ENCODE assay signal across 8 mouse cellular contexts in the genomic region with DNA sequence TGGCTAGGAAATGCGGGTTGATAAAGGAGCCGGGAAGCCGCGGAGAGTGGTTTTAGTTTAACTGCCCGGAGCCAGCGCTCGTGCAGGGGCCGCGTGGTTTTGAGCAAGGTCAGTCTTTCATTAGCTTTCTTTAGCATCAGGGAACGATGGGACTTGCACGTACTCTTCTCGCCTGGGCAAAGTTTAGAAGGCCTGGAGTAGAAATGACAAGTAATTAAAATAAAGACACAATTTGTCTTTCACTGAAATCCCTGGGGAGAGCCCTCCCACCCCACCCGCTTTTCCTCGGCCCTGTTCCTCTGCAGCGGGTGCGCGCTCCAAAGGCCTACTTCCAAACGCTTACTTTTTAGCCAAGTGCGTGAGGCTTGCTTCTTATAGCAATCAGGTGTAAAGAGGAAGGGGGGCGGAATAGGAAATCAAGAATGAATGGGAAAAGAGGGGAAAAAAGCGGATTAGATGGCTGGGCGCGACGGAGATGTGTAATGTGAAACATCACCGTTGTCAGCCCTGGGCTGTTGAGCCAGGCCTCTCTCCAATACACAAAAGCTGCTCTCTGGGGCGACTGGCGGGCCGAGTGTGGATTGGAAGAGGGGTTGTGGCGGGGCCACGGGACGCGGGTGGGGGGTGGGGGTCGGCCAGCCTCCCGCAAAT. TPM values are rescaled to one million over a fixed set of nuclear protein-coding genes. Genes with fewer than 3 reads are reported as not detected.
DNase-seq lines count a peak whose midpoint lies in the region; ATAC-seq and TF ChIP-seq lines count a peak whose summit lies in the region.

No protein-coding gene starts in this region.

- H3K4me2 ChIP-seq in forebrain, postnatal 0 days (ENCODE audit: low read depth) = no peak overlapping the region
- H3K4me2 ChIP-seq in forebrain, embryonic 16.5 days (ENCODE audit: low read length) = no peak overlapping the region
- peak overlapping the region; percentile 83 for H3K4me2 ChIP-seq in embryonic facial prominence, embryonic 14.5 days (ENCODE audit: low read depth, low read length)

- H3K79me2 ChIP-seq in C2C12 (ENCODE audit: control insufficient read depth, insufficient read depth) = peaks cover 64% of the 10 kb centered on the region

- H3K27ac ChIP-seq in forebrain, postnatal 0 days (ENCODE audit: low read depth, low read length) = no peak overlapping the region
- no peak overlapping the region for H3K27ac ChIP-seq in forebrain, embryonic 16.5 days (ENCODE audit: low read length)
- H3K27ac ChIP-seq in embryonic facial prominence, embryonic 14.5 days (replicated peaks; ENCODE audit: low read depth, low read length) = peak overlapping the region; percentile 7; the same call in 1 of the 2 replicates

- ATAC-seq in forebrain, postnatal 0 days = no peak
- ATAC-seq in forebrain, embryonic 16.5 days = no peak
- ATAC-seq in embryonic facial prominence, embryonic 14.5 days (ENCODE audit: low read depth) = no peak

- peak overlapping the region; percentile 66 for H3ac ChIP-seq in C2C12 (ENCODE audit: control insufficient read depth, insufficient read length, low read depth)

- no peaks in the 10 kb centered on the region for H3K36me3 ChIP-seq in forebrain, postnatal 0 days (ENCODE audit: insufficient read depth)
- H3K36me3 ChIP-seq in forebrain, embryonic 16.5 days (ENCODE audit: control insufficient read depth, insufficient read depth) = no peaks in the 10 kb centered on the region
- H3K36me3 ChIP-seq in C2C12 (ENCODE audit: control insufficient read depth, insufficient read depth) = peaks cover 13% of the 10 kb centered on the region
- no peaks in the 10 kb centered on the region for H3K36me3 ChIP-seq in embryonic facial prominence, embryonic 14.5 days (ENCODE audit: control insufficient read depth, insufficient read depth, low read length)

- TF ChIP-seq CTCF in forebrain, postnatal 0 days (IDR thresholded peaks at IDR 0.05; ENCODE audit: low read depth) = no peak
- TF ChIP-seq CTCF in C2C12 (IDR thresholded peaks at IDR 0.05; ENCODE audit: control insufficient read depth, insufficient read depth, insufficient read length) = no peak

- H3K9me3 ChIP-seq in forebrain, postnatal 0 days (ENCODE audit: low read length) = no peaks in the 10 kb centered on the region
- H3K9me3 ChIP-seq in forebrain, embryonic 16.5 days (ENCODE audit: control insufficient read depth, low read length) = no peaks in the 10 kb centered on the region
- no peaks in the 10 kb centered on the region for H3K9me3 ChIP-seq in embryonic facial prominence, embryonic 14.5 days (ENCODE audit: control insufficient read depth, low read length)

- H3K4me1 ChIP-seq in forebrain, postnatal 0 days (ENCODE audit: insufficient read depth) = peaks cover 3% of the 10 kb centered on the region; the same call in 1 of the 2 replicates
- peaks cover 16% of the 10 kb centered on the region for H3K4me1 ChIP-seq in forebrain, embryonic 16.5 days (replicated peaks; ENCODE audit: control insufficient read depth, insufficient read depth, low read length)
- 0 out of 2 replicates have a peak, but pooled peaks cover 4% of the 10 kb centered on the region for H3K4me1 ChIP-seq in embryonic facial prominence, embryonic 14.5 days (ENCODE audit: control insufficient read depth, insufficient read depth, low read length)

- no peak overlapping the region for H3K4me3 ChIP-seq in forebrain, postnatal 0 days (ENCODE audit: low read depth, low read length)
- no peak overlapping the region for H3K4me3 ChIP-seq in forebrain, embryonic 16.5 days (replicated peaks; ENCODE audit: low read length)
- peak overlapping the region; percentile 53 for H3K4me3 ChIP-seq in C2C12 (ENCODE audit: insufficient read depth, poor library complexity, severe bottlenecking)
- peak overlapping the region; percentile 51 for H3K4me3 ChIP-seq in embryonic facial prominence, embryonic 14.5 days (ENCODE audit: low read depth, low read length)

- H3K27me3 ChIP-seq in forebrain, postnatal 0 days (ENCODE audit: insufficient read depth, low read length) = peaks cover 73% of the 10 kb centered on the region
- H3K27me3 ChIP-seq in forebrain, embryonic 16.5 days (replicated peaks; ENCODE audit: control insufficient read depth, insufficient read depth, low read length) = peaks cover 42% of the 10 kb centered on the region
- no peaks in the 10 kb centered on the region for H3K27me3 ChIP-seq in C2C12 (ENCODE audit: control insufficient read depth, insufficient read depth, insufficient read length)
- peaks cover 80% of the 10 kb centered on the region for H3K27me3 ChIP-seq in embryonic facial prominence, embryonic 14.5 days (replicated peaks; ENCODE audit: control insufficient read depth, insufficient read depth, low read length)

- WGBS in forebrain, postnatal 0 days = under 1% methylated on average over 34 of the region's 34 CpGs
- under 1% methylated on average over 34 of the region's 34 CpGs for WGBS in forebrain, embryonic 16.5 days
- WGBS in embryonic facial prominence, embryonic 14.5 days = 6% methylated on average over 33 of the region's 34 CpGs

- DNase-seq in forebrain, postnatal 0 days = peak; percentile 64
- peak; percentile 29 for DNase-seq in embryonic facial prominence, embryonic 14.5 days (ENCODE audit: low spot score)
- DNase-seq in mesoderm, embryonic 11.5 days (ENCODE audit: low read depth, low spot score) = peak; percentile 54
- DNase-seq in ovary, postnatal 36 days (ENCODE audit: low spot score) = no peak
- no peak for DNase-seq in T-cell, adult 2 months (ENCODE audit: low spot score)
- no peak for DNase-seq in right cerebral cortex, adult 18-20 months

- H3K9ac ChIP-seq in forebrain, postnatal 0 days = no peak overlapping the region
- no peak overlapping the region for H3K9ac ChIP-seq in forebrain, embryonic 16.5 days (replicated peaks; ENCODE audit: low read depth, low read length)
- peak overlapping the region; percentile 62 for H3K9ac ChIP-seq in embryonic facial prominence, embryonic 14.5 days (ENCODE audit: low read depth, low read length)

- H3K79me3 ChIP-seq in C2C12 (ENCODE audit: low read depth) = peaks cover 19% of the 10 kb centered on the region

TF ChIP-seq in C2C12, 6 proteins besides CTCF, POLR2A, EP300 and RAD21:
- TF ChIP-seq MYOD1 (IDR thresholded peaks at IDR 0.05; ENCODE audit: control insufficient read depth, insufficient read length, low read depth) (no peak), CEBPB (IDR thresholded peaks at IDR 0.05; ENCODE audit: low read depth) (no peak)

RNA-seq across cellular contexts. Expression of a gene that starts 17.4 kb away (rescaled TPM):
- 2.1 and 10.5 TPM in 2 replicates for total RNA-seq in forebrain, postnatal 0 days (2014; rRNA removed)
- polyA plus RNA-seq in forebrain, postnatal 0 days (2015; fragmentation: Nextera tagmentation; extraction: Ambion mirVana) = 2.5 and 7.2 TPM in 2 replicates
- polyA plus RNA-seq in forebrain, embryonic 16.5 days (2015; fragmentation: Nextera tagmentation; extraction: Ambion mirVana) = 0.86 and 4.9 TPM in 2 replicates
- 31.8 TPM for polyA plus RNA-seq in C2C12 (2012; fragmentation: generic; extraction: Trizol)
- polyA plus RNA-seq in embryonic facial prominence, embryonic 14.5 days (2014; fragmentation: Nextera tagmentation; extraction: Ambion mirVana) = 37.7 and 38.6 TPM in 2 replicates

Comparison
In these comparisons a context has a peak if more than half of its experiments do, and no peak if none do; other contexts are left out.
1. DNase-seq: peak in forebrain, postnatal 0 days (single experiment), embryonic facial prominence, embryonic 14.5 days (single experiment) and mesoderm, embryonic 11.5 days (single experiment); none in ovary, postnatal 36 days (single experiment), T-cell, adult 2 months (single experiment) and right cerebral cortex, adult 18-20 months (single experiment).
2. H3K4me3 ChIP-seq: peak in C2C12 (single experiment) and embryonic facial prominence, embryonic 14.5 days (single experiment); none in forebrain, postnatal 0 days (single experiment) and forebrain, embryonic 16.5 days (single experiment).